ENCODE assay signal across 8 mouse cellular contexts in genomic region chr12:111443011-111443870, GRCm38 (mm10). TPM values are rescaled to one million over a fixed set of nuclear protein-coding genes. Genes with fewer than 3 reads are reported as not detected.
DNase-seq lines count a peak whose midpoint lies in the region; ATAC-seq and TF ChIP-seq lines count a peak whose summit lies in the region.

No protein-coding gene starts in this region.

- H3K79me2 ChIP-seq in myocyte (ENCODE audit: control insufficient read depth, insufficient read depth), result peaks cover 46% of the 10 kb centered on the region

- H3K9me3 ChIP-seq in intestine, postnatal 0 days (ENCODE audit: control insufficient read depth), result no peaks in the 10 kb centered on the region

- H3K9ac ChIP-seq in intestine, postnatal 0 days (ENCODE audit: low read depth, low read length), result peak overlapping the region; percentile 40; the same call in 1 of the 2 replicates

- H3K4me2 ChIP-seq in intestine, postnatal 0 days (replicated peaks; ENCODE audit: low read depth), result peak overlapping the region; percentile 60
- peak overlapping the region; percentile 84 for H3K4me2 ChIP-seq in myocyte (ENCODE audit: low read depth)

- peak; percentile 82 for ATAC-seq in erythroid progenitor cell, adult 5-6 weeks (replicated peaks; ENCODE audit: low FRiP score, poor library complexity, severe bottlenecking)
- no peak for ATAC-seq in intestine, postnatal 0 days

- H3K27ac ChIP-seq in intestine, postnatal 0 days (ENCODE audit: low read depth, low read length), result no peak overlapping the region

- TF ChIP-seq POLR2A in lung, adult 2 months (IDR thresholded peaks at IDR 0.05; ENCODE audit: borderline replicate concordance, extremely low read depth, low read depth, low read length), result no peak
- TF ChIP-seq POLR2A in myocyte (IDR thresholded peaks at IDR 0.05; ENCODE audit: insufficient read length, low read depth), result no peak

- DNase-seq in lung, adult 2 months, result no peak
- no peak for DNase-seq in lung, postnatal 25 days (ENCODE audit: low spot score)
- DNase-seq in natural killer cell, adult 2 months (ENCODE audit: low spot score in 2 of 2), result no peak
- DNase-seq in retina, embryonic 14.5 days (ENCODE audit: low spot score), result no peak
- DNase-seq in urinary bladder, postnatal 10 days (ENCODE audit: low spot score), result no peak

- peak overlapping the region; percentile 35 for H3ac ChIP-seq in myocyte (ENCODE audit: control insufficient read depth, insufficient read length)

- H3K4me1 ChIP-seq in lung, adult 2 months (ENCODE audit: control insufficient read depth, insufficient read depth, low read length), result peaks cover 3% of the 10 kb centered on the region; the same call in 1 of the 2 replicates
- peaks cover 10% of the 10 kb centered on the region for H3K4me1 ChIP-seq in intestine, postnatal 0 days (replicated peaks; ENCODE audit: control insufficient read depth, insufficient read depth, low read length)

- no peaks in the 10 kb centered on the region for H3K36me3 ChIP-seq in intestine, postnatal 0 days (ENCODE audit: control insufficient read depth, insufficient read depth)
- peaks cover 8% of the 10 kb centered on the region for H3K36me3 ChIP-seq in myocyte (ENCODE audit: control insufficient read depth, insufficient read depth)

- no peak for TF ChIP-seq CTCF in lung, adult 2 months (IDR thresholded peaks at IDR 0.05; ENCODE audit: insufficient read depth, low read length)
- TF ChIP-seq CTCF in intestine, postnatal 0 days (IDR thresholded peaks at IDR 0.05; ENCODE audit: low read depth), result no peak

- 54% methylated on average over 15 of the region's 15 CpGs for WGBS in lung, adult 2 months
- WGBS in intestine, postnatal 0 days, result 36% methylated on average over 15 of the region's 15 CpGs

- peak overlapping the region; percentile 63 for H3K4me3 ChIP-seq in lung, adult 2 months (replicated peaks; ENCODE audit: extremely low read depth, low read depth, low read length)
- peak overlapping the region; percentile 29 for H3K4me3 ChIP-seq in intestine, postnatal 0 days (ENCODE audit: low read depth, low read length)
- H3K4me3 ChIP-seq in myocyte, result peak overlapping the region; percentile 99

- peaks cover 70% of the 10 kb centered on the region for H3K27me3 ChIP-seq in intestine, postnatal 0 days (replicated peaks; ENCODE audit: control insufficient read depth, insufficient read depth, low read length)
- no peaks in the 10 kb centered on the region for H3K27me3 ChIP-seq in myocyte (ENCODE audit: control insufficient read depth, insufficient read depth, insufficient read length)

TF ChIP-seq in myocyte, 11 proteins besides CTCF, POLR2A, EP300 and RAD21:
- no peak for TF ChIP-seq MYOG (IDR thresholded peaks at IDR 0.05; ENCODE audit: control insufficient read depth in 1 of 3, insufficient read depth in 1 of 3, insufficient read length in 2 of 3, low read depth in 2 of 3)
- TF ChIP-seq SRF (IDR thresholded peaks at IDR 0.05; ENCODE audit: control insufficient read depth, insufficient read length, low read depth), result no peak
- no peak for TF ChIP-seq USF1 (IDR thresholded peaks at IDR 0.05; ENCODE audit: low read depth)
- TF ChIP-seq MYOD1 (IDR thresholded peaks at IDR 0.05; ENCODE audit: control insufficient read depth in 1 of 3, insufficient read length in 2 of 3, low read depth in 2 of 3), result no peak
- TF ChIP-seq TCF3 (IDR thresholded peaks at IDR 0.05; ENCODE audit: insufficient read length, low read depth), result no peak
- TF ChIP-seq REST (IDR thresholded peaks at IDR 0.05; ENCODE audit: insufficient read depth, insufficient read length), result no peak
- TF ChIP-seq POLR2AphosphoS2 (IDR thresholded peaks at IDR 0.05; ENCODE audit: insufficient read length, low read depth), result no peak
- TF ChIP-seq MAX (IDR thresholded peaks at IDR 0.05; ENCODE audit: low read depth), result no peak
- no peak for TF ChIP-seq E2F4 (IDR thresholded peaks at IDR 0.05; ENCODE audit: insufficient read depth)
- TF ChIP-seq TCF12 (IDR thresholded peaks at IDR 0.05; ENCODE audit: insufficient read depth, poor library complexity, severe bottlenecking), result no peak

RNA-seq across cellular contexts. Expression of gene Tnfaip2, which starts 1.0 kb away (rescaled TPM):
- polyA plus RNA-seq in lung, adult 2 months (2012; rRNA removed), result 31.7 and 43.6 TPM in 2 replicates
- total RNA-seq in erythroid progenitor cell, adult 5-6 weeks (2015; ENCODE audit: low replicate concordance), result 75.7 and 109 TPM in 2 replicates
- total RNA-seq in erythroid progenitor cell, adult 5-6 weeks (2017; ENCODE audit: low replicate concordance), result 238 and 415 TPM in 2 replicates
- 10.5 and 10.8 TPM in 2 replicates for polyA plus RNA-seq in intestine, postnatal 0 days (2015; fragmentation: Nextera tagmentation; extraction: Ambion mirVana)
- polyA plus RNA-seq in myocyte (2012; fragmentation: generic; extraction: Trizol), result 169 TPM

RNA-seq across cellular contexts. Expression of gene Exoc3l4, which starts 26.4 kb away (rescaled TPM):
- polyA plus RNA-seq in lung, adult 2 months (2012; rRNA removed), result 34.9 and 46.7 TPM in 2 replicates
- 2.2 TPM in 1 of 2 replicates, not detected in the other for total RNA-seq in erythroid progenitor cell, adult 5-6 weeks (2015; ENCODE audit: low replicate concordance)
- total RNA-seq in erythroid progenitor cell, adult 5-6 weeks (2017; ENCODE audit: low replicate concordance), result not detected in 2 replicates
- polyA plus RNA-seq in intestine, postnatal 0 days (2015; fragmentation: Nextera tagmentation; extraction: Ambion mirVana), result 163 and 172 TPM in 2 replicates
- 23.2 TPM for polyA plus RNA-seq in myocyte (2012; fragmentation: generic; extraction: Trizol)

RNA-seq across cellular contexts. Expression of gene Lbhd2, which starts 36.6 kb away (rescaled TPM):
- not detected in 2 replicates for polyA plus RNA-seq in lung, adult 2 months (2012; rRNA removed)
- total RNA-seq in erythroid progenitor cell, adult 5-6 weeks (2015; ENCODE audit: low replicate concordance), result not detected in 2 replicates
- not detected in 2 replicates for total RNA-seq in erythroid progenitor cell, adult 5-6 weeks (2017; ENCODE audit: low replicate concordance)
- 2.2 and 2.8 TPM in 2 replicates for polyA plus RNA-seq in intestine, postnatal 0 days (2015; fragmentation: Nextera tagmentation; extraction: Ambion mirVana)
- not detected for polyA plus RNA-seq in myocyte (2012; fragmentation: generic; extraction: Trizol)

RNA-seq across cellular contexts. Expression of gene Gm266, which starts 42.4 kb away (rescaled TPM):
- polyA plus RNA-seq in lung, adult 2 months (2012; rRNA removed), result 0.12 and 0.31 TPM in 2 replicates
- total RNA-seq in erythroid progenitor cell, adult 5-6 weeks (2015; ENCODE audit: low replicate concordance), result 1.8 TPM in 1 of 2 replicates, not detected in the other
- not detected in 2 replicates for total RNA-seq in erythroid progenitor cell, adult 5-6 weeks (2017; ENCODE audit: low replicate concordance)
- polyA plus RNA-seq in intestine, postnatal 0 days (2015; fragmentation: Nextera tagmentation; extraction: Ambion mirVana), result 7.3 and 8.6 TPM in 2 replicates
- 1.5 TPM for polyA plus RNA-seq in myocyte (2012; fragmentation: generic; extraction: Trizol)

Comparison
In these comparisons a context has a peak if more than half of its experiments do, and no peak if none do; other contexts are left out.
1. H3K4me3 ChIP-seq: peak in every context shown above with its lines; median percentile 99 in myocyte; 63 in lung, adult 2 months; 29 in intestine, postnatal 0 days.